Mouse (Mus musculus): ENCODE measurements at regions not wholly inside any gene's neighbourhood (a gene's known extent, or its start where the extent isn't known, plus 50 kb on each side); places are given as distances from the start of the nearest gene placed in this dataset.

- in situ Hi-C loops (cut with MboI; ENCODE audit: low sequenced_read_pairs in 2 of 2, unreplicated experiment in 2 of 2): no loop called here
- Histone ChIP-seq H3K27ac (ENCODE audit: insufficient read depth, low read depth, low read length, poor library complexity, severe bottlenecking) (no peak overlapping the region), H3K9ac (ENCODE audit: insufficient read depth, low read depth, low read length, poor library complexity, severe bottlenecking) (no peak overlapping the region), H3K4me1 (ENCODE audit: control insufficient read depth in 2 of 2, insufficient read depth in 2 of 2, low read length in 2 of 2, poor library complexity in 1 of 2) (no peaks in the 10 kb centered on the region), H3K36me3 (ENCODE audit: control insufficient read depth, insufficient read depth, low read length, poor library complexity, severe bottlenecking) (no peaks in the 10 kb centered on the region), H3K4me3 (ENCODE audit: insufficient read depth in 1 of 2, low read depth in 1 of 2, low read length in 2 of 2, poor library complexity in 1 of 2, severe bottlenecking in 1 of 2) (no peak overlapping the region), H3K9me3 (ENCODE audit: control insufficient read depth, insufficient read depth, low read depth, low read length) (no peaks in the 10 kb centered on the region)
- DNase-seq (ENCODE audit: low read depth, low spot score): no peak
- TF ChIP-seq ZC3H11A (IDR thresholded peaks at IDR 0.05; ENCODE audit: borderline replicate concordance, low read depth, low read length): no peak
- TF ChIP-seq HCFC1 (IDR thresholded peaks at IDR 0.05; ENCODE audit: borderline replicate concordance, insufficient read depth, low read length): no peak
- no peak for TF ChIP-seq MAFK (IDR thresholded peaks at IDR 0.05; ENCODE audit: insufficient read depth, low read depth, low read length)
- no peak for TF ChIP-seq CHD2 (IDR thresholded peaks at IDR 0.05; ENCODE audit: low read depth, low read length)
- TF ChIP-seq ZNF384 (IDR thresholded peaks at IDR 0.05; ENCODE audit: low read depth, low read length): no peak
These were observed 279.6 kb upstream of the Ell2 start for GRCm38 (mm10) chr13:75426971-75427370.

GRCm38 (mm10) chr13:75439170-75439569 is 267.4 kb upstream of the Ell2 start:
- Histone ChIP-seq H3K27ac (ENCODE audit: insufficient read depth, low read depth, low read length, poor library complexity, severe bottlenecking) (no peak overlapping the region), H3K9ac (ENCODE audit: insufficient read depth, low read depth, low read length, poor library complexity, severe bottlenecking) (no peak overlapping the region), H3K4me3 (ENCODE audit: insufficient read depth in 1 of 2, low read depth in 1 of 2, low read length in 2 of 2, poor library complexity in 1 of 2, severe bottlenecking in 1 of 2) (no peak overlapping the region), H3K4me1 (ENCODE audit: control insufficient read depth in 2 of 2, insufficient read depth in 2 of 2, low read length in 2 of 2, poor library complexity in 1 of 2) (no peaks in the 10 kb centered on the region), H3K9me3 (ENCODE audit: control insufficient read depth, insufficient read depth, low read depth, low read length) (no peaks in the 10 kb centered on the region), H3K36me3 (ENCODE audit: control insufficient read depth, insufficient read depth, low read length, poor library complexity, severe bottlenecking) (no peaks in the 10 kb centered on the region)
- TF ChIP-seq ZC3H11A (IDR thresholded peaks at IDR 0.05; ENCODE audit: borderline replicate concordance, low read depth, low read length) (no peak), CHD2 (IDR thresholded peaks at IDR 0.05; ENCODE audit: low read depth, low read length) (no peak), MAFK (IDR thresholded peaks at IDR 0.05; ENCODE audit: insufficient read depth, low read depth, low read length) (no peak), ZNF384 (IDR thresholded peaks at IDR 0.05; ENCODE audit: low read depth, low read length) (no peak), HCFC1 (IDR thresholded peaks at IDR 0.05; ENCODE audit: borderline replicate concordance, insufficient read depth, low read length) (no peak)
- DNase-seq (ENCODE audit: low read depth, low spot score): no peak
- in situ Hi-C loops (cut with MboI; ENCODE audit: low sequenced_read_pairs in 2 of 2, unreplicated experiment in 2 of 2): no loop called here

- H3K9me3 ChIP-seq (ENCODE audit: control insufficient read depth, insufficient read depth, low read depth, low read length): no peaks in the 10 kb centered on the region
- no peak for DNase-seq (ENCODE audit: low read depth, low spot score)
- H3K9ac ChIP-seq (ENCODE audit: insufficient read depth, low read depth, low read length, poor library complexity, severe bottlenecking): no peak overlapping the region
- no peak overlapping the region for H3K27ac ChIP-seq (ENCODE audit: insufficient read depth, low read depth, low read length, poor library complexity, severe bottlenecking)
- H3K36me3 ChIP-seq (ENCODE audit: control insufficient read depth, insufficient read depth, low read length, poor library complexity, severe bottlenecking): no peaks in the 10 kb centered on the region
- no peaks in the 10 kb centered on the region for H3K4me1 ChIP-seq (ENCODE audit: control insufficient read depth in 2 of 2, insufficient read depth in 2 of 2, low read length in 2 of 2, poor library complexity in 1 of 2)
- in situ Hi-C loops (cut with MboI; ENCODE audit: low sequenced_read_pairs in 2 of 2, unreplicated experiment in 2 of 2): no loop called here
- TF ChIP-seq MAFK (IDR thresholded peaks at IDR 0.05; ENCODE audit: insufficient read depth, low read depth, low read length) (no peak), HCFC1 (IDR thresholded peaks at IDR 0.05; ENCODE audit: borderline replicate concordance, insufficient read depth, low read length) (no peak), CHD2 (IDR thresholded peaks at IDR 0.05; ENCODE audit: low read depth, low read length) (no peak), ZC3H11A (IDR thresholded peaks at IDR 0.05; ENCODE audit: borderline replicate concordance, low read depth, low read length) (no peak), ZNF384 (IDR thresholded peaks at IDR 0.05; ENCODE audit: low read depth, low read length) (no peak)
- no peak overlapping the region for H3K4me3 ChIP-seq (ENCODE audit: insufficient read depth in 1 of 2, low read depth in 1 of 2, low read length in 2 of 2, poor library complexity in 1 of 2, severe bottlenecking in 1 of 2)
These were observed 266.5 kb upstream of the Ell2 start for GRCm38 (mm10) chr13:75440051-75440450.

- DNase-seq (ENCODE audit: low read depth, low spot score): no peak
- H3K9me3 ChIP-seq (ENCODE audit: control insufficient read depth, insufficient read depth, low read depth, low read length): no peaks in the 10 kb centered on the region
- H3K4me1 ChIP-seq (ENCODE audit: control insufficient read depth in 2 of 2, insufficient read depth in 2 of 2, low read length in 2 of 2, poor library complexity in 1 of 2): peaks cover 0 to 18% of the 10 kb centered on the region in 2 experiments; a peak in 2 of 4 replicates
- H3K4me3 ChIP-seq (ENCODE audit: insufficient read depth in 1 of 2, low read depth in 1 of 2, low read length in 2 of 2, poor library complexity in 1 of 2, severe bottlenecking in 1 of 2): no peak overlapping the region
- no peak for TF ChIP-seq MAFK (IDR thresholded peaks at IDR 0.05; ENCODE audit: insufficient read depth, low read depth, low read length)
- TF ChIP-seq ZC3H11A (IDR thresholded peaks at IDR 0.05; ENCODE audit: borderline replicate concordance, low read depth, low read length): no peak
- TF ChIP-seq ZNF384 (IDR thresholded peaks at IDR 0.05; ENCODE audit: low read depth, low read length): no peak
- no peak for TF ChIP-seq CHD2 (IDR thresholded peaks at IDR 0.05; ENCODE audit: low read depth, low read length)
- no peak for TF ChIP-seq HCFC1 (IDR thresholded peaks at IDR 0.05; ENCODE audit: borderline replicate concordance, insufficient read depth, low read length)
- H3K27ac ChIP-seq (ENCODE audit: insufficient read depth, low read depth, low read length, poor library complexity, severe bottlenecking): no peak overlapping the region; the same call in 1 of the 2 replicates
- in situ Hi-C loops (cut with MboI; ENCODE audit: low sequenced_read_pairs in 2 of 2, unreplicated experiment in 2 of 2): no loop called here
- no peak overlapping the region for H3K9ac ChIP-seq (ENCODE audit: insufficient read depth, low read depth, low read length, poor library complexity, severe bottlenecking)
- H3K36me3 ChIP-seq (ENCODE audit: control insufficient read depth, insufficient read depth, low read length, poor library complexity, severe bottlenecking): no peaks in the 10 kb centered on the region
These were observed 246.2 kb upstream of the Ell2 start for GRCm38 (mm10) chr13:75460335-75460878.
